Mouse (Mus musculus): ENCODE measurements around the gene Tent5c.

Gene Tent5c

GRCm38 (mm10) chr3:100489133-100490009 lies at the start of gene Tent5c:
TSS of gene Tent5c (minus strand) at chr3:100489324.
- in situ Hi-C loops (cut with MboI, MseI) = loop anchor here (5.0 to 10.0 kb wide), 4 partner anchors 198 to 803 kb away; partner anchors contain the start of genes Cd101 (in 1 of the 2) and Man1a2 (in 1 of the 2)

- in situ Hi-C loops (cut with MboI, MseI) = loop anchor here in 1 of 2 experiments (10.0 kb wide), 2 partner anchors 272 to 1612 kb away; no protein-coding TSS in a partner anchor
Measured at GRCm38 (mm10) chr3:100536686-100537085, 47.6 kb upstream of the Tent5c start.

- in situ Hi-C loops (cut with MboI, MseI) = loop anchor here in 1 of 2 experiments (10.0 kb wide), 2 partner anchors 271 to 1611 kb away; no protein-coding TSS in a partner anchor
Measured at GRCm38 (mm10) chr3:100535902-100536301, 46.8 kb upstream of the Tent5c start.

- in situ Hi-C loops (cut with MboI, MseI) = loop anchor here in 1 of 2 experiments (10.0 kb wide), 2 partner anchors 270 to 1610 kb away; no protein-coding TSS in a partner anchor
Measured at GRCm38 (mm10) chr3:100535298-100535697, 46.2 kb upstream of the Tent5c start.

- in situ Hi-C loops (cut with MboI, MseI) = loop anchor here in 1 of 2 experiments (10.0 kb wide), 2 partner anchors 270 to 1610 kb away; no protein-coding TSS in a partner anchor
Measured at GRCm38 (mm10) chr3:100534394-100534793, 45.3 kb upstream of the Tent5c start.

- in situ Hi-C loops (cut with MboI, MseI) = loop anchor here in 1 of 2 experiments (10.0 kb wide), 2 partner anchors 269 to 1609 kb away; no protein-coding TSS in a partner anchor
Measured at GRCm38 (mm10) chr3:100533429-100533828, 44.3 kb upstream of the Tent5c start.

GRCm38 (mm10) chr3:100530919-100531318 lies 41.8 kb upstream of the Tent5c start:
- in situ Hi-C loops (cut with MboI, MseI) = loop anchor here in 1 of 2 experiments (10.0 kb wide), 2 partner anchors 266 to 1606 kb away; no protein-coding TSS in a partner anchor

GRCm38 (mm10) chr3:100530244-100530788 lies 41.2 kb upstream of the Tent5c start:
- in situ Hi-C loops (cut with MboI, MseI) = loop anchor here in 1 of 2 experiments (10.0 kb wide), 2 partner anchors 266 to 1606 kb away; no protein-coding TSS in a partner anchor

GRCm38 (mm10) chr3:100522671-100523070 lies 33.5 kb upstream of the Tent5c start:
- in situ Hi-C loops (cut with MboI, MseI) = no loop called here

- in situ Hi-C loops (cut with MboI, MseI) = no loop called here
Measured at GRCm38 (mm10) chr3:100521626-100522025, 32.5 kb upstream of the Tent5c start.

- in situ Hi-C loops (cut with MboI, MseI) = no loop called here
Measured at GRCm38 (mm10) chr3:100515754-100516141, 26.6 kb upstream of the Tent5c start.

- in situ Hi-C loops (cut with MboI, MseI) = no loop called here
Measured at GRCm38 (mm10) chr3:100515093-100515753, 26.1 kb upstream of the Tent5c start.

GRCm38 (mm10) chr3:100507174-100507573 lies 18.1 kb upstream of the Tent5c start:
- in situ Hi-C loops (cut with MboI, MseI) = no loop called here

- in situ Hi-C loops (cut with MboI, MseI) = no loop called here
Measured at GRCm38 (mm10) chr3:100506715-100507114, 17.6 kb upstream of the Tent5c start.

- in situ Hi-C loops (cut with MboI, MseI) = no loop called here
Measured at GRCm38 (mm10) chr3:100503882-100504281, 14.8 kb upstream of the Tent5c start.

- in situ Hi-C loops (cut with MboI, MseI) = no loop called here
Measured at GRCm38 (mm10) chr3:100502516-100502915, 13.4 kb upstream of the Tent5c start.

- in situ Hi-C loops (cut with MboI, MseI) = no loop called here
Measured at GRCm38 (mm10) chr3:100501899-100502298, 12.8 kb upstream of the Tent5c start.

- in situ Hi-C loops (cut with MboI, MseI) = no loop called here
Measured at GRCm38 (mm10) chr3:100496081-100496480, 7.0 kb upstream of the Tent5c start.

- in situ Hi-C loops (cut with MboI, MseI) = no loop called here
Measured at GRCm38 (mm10) chr3:100495456-100495855, 6.3 kb upstream of the Tent5c start.

GRCm38 (mm10) chr3:100494912-100495311 lies 5.8 kb upstream of the Tent5c start:
- in situ Hi-C loops (cut with MboI, MseI) = no loop called here

- in situ Hi-C loops (cut with MboI, MseI) = no loop called here
Measured at GRCm38 (mm10) chr3:100490010-100490300, 831 bp upstream of the Tent5c start.

Data from T-helper 17 cell (primary cell).